Mouse (Mus musculus): ENCODE measurements around the gene Ndufa5. TPM values are rescaled to one million over a fixed set of nuclear protein-coding genes. Genes with fewer than 3 reads are reported as not detected.

Ndufa5 gene
- polyA plus RNA-seq (2015; fragmentation: Nextera tagmentation; extraction: Ambion mirVana): 298 and 308 TPM in 2 replicates

DNA sequence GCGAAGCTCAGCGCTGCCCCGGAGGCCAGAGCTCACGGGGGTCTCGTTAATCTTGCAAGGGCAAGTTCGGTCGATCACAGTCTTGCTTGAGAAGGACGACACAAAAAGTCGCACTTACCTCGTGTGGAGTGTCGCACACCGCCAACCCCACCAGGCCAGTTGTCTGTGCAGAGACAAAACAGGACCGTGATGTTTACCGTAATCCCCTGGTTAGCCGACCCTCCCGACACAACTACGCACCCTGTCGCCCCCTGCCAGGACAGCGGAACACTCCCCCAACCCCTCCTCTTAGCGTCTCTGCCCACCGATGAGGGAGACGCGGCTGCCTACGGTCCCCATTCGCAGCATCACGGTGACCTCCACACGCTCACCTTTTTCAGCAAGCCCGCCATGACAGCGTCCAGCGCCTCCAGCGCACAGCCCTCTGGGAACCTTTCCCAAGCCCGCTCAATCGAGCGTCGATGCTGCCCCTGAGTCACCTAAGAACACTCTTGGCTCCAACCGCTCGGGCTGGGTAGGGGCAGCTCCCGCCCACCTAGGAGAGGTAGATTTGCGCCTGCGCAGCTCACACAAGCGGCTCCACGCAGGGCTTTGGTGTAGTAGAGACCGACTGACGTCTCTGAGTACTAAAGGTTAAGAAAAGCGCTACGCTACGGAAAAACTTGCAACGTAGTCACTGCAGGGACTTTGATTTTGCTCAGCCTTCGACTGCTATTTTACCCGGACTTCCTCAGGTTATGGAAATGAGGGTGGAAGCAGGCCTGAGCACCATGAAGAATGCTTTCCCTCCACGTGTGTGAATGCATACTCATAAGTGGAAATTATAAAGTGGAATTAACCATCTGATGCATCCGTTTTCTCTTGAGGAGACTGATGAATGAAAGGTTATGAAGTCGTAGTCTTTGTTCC is at the start of gene Ndufa5:
Gene Ndufa5, minus strand, starts transcription at position 859 of the 909 bp plus-strand sequence.
- H3K36me3 ChIP-seq: peaks cover 2% of the 10 kb centered on the region
- 0 out of 2 replicates have a peak within 1 kb of the TSS, but pooled peaks have one; percentile 31 for H3K27ac ChIP-seq (replicated peaks)
- no peaks in the 10 kb centered on the region for H3K27me3 ChIP-seq
- H3K9me3 ChIP-seq (replicated peaks): no peaks in the 10 kb centered on the region
- H3K4me1 ChIP-seq: peaks cover 26% of the 10 kb centered on the region
- WGBS: under 1% methylated on average over 53 of the region's 53 CpGs
- peak within 1 kb of the TSS; percentile 67 for H3K4me2 ChIP-seq (replicated peaks)
- peak; percentile 98 for ATAC-seq (ENCODE audit: insufficient number of reproducible peaks, low FRiP score, low TSS enrichment, low read depth)
- H3K9ac ChIP-seq: peak within 1 kb of the TSS; percentile 65
- H3K4me3 ChIP-seq (replicated peaks): peak within 1 kb of the TSS; percentile 79

DNA sequence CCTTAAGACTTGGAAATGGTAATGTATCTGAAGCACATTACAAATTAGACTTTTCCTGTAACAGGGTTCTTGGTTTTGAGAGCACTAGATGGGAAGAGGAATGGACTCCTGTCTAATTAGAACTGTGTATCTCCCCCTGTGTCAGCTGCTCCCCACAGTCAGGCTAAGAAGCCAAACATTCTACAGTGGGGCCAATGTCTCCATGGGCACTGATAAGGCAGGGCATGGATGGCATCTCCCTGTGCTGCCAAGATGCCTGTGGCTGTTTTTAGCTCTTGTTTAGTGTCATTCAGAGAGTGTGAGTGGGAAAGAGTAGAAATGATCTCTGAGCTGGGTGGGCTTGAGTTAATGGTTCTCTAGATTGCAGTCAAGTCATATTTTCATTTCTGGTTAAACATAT is 45.5 kb upstream of the Ndufa5 start:
- no peak overlapping the region for H3K27ac ChIP-seq (replicated peaks)
- H3K36me3 ChIP-seq: no peaks in the 10 kb centered on the region
- no peak overlapping the region for H3K4me3 ChIP-seq (replicated peaks)
- no peak overlapping the region for H3K4me2 ChIP-seq (replicated peaks)
- no peaks in the 10 kb centered on the region for H3K9me3 ChIP-seq (replicated peaks)
- no peak for ATAC-seq (ENCODE audit: insufficient number of reproducible peaks, low FRiP score, low TSS enrichment, low read depth)
- no peaks in the 10 kb centered on the region for H3K4me1 ChIP-seq
- no peak overlapping the region for H3K9ac ChIP-seq
- no peaks in the 10 kb centered on the region for H3K27me3 ChIP-seq

- WGBS: 74% methylated on average over 14 of the region's 14 CpGs
- no peaks in the 10 kb centered on the region for H3K4me1 ChIP-seq
- H3K27me3 ChIP-seq: no peaks in the 10 kb centered on the region
- H3K4me3 ChIP-seq (replicated peaks): no peak overlapping the region
- H3K9ac ChIP-seq: no peak overlapping the region
- no peak overlapping the region for H3K4me2 ChIP-seq (replicated peaks)
- no peaks in the 10 kb centered on the region for H3K36me3 ChIP-seq
- H3K9me3 ChIP-seq (replicated peaks): no peaks in the 10 kb centered on the region
- no peak overlapping the region for H3K27ac ChIP-seq (replicated peaks)
- ATAC-seq (ENCODE audit: insufficient number of reproducible peaks, low FRiP score, low TSS enrichment, low read depth): no peak
Measured at GRCm38 (mm10) chr6:24572431-24572830, 44.6 kb upstream of the Ndufa5 start.

- no peak for ATAC-seq (ENCODE audit: insufficient number of reproducible peaks, low FRiP score, low TSS enrichment, low read depth)
- H3K9ac ChIP-seq: no peak overlapping the region
- H3K36me3 ChIP-seq: no peaks in the 10 kb centered on the region
- no peaks in the 10 kb centered on the region for H3K9me3 ChIP-seq (replicated peaks)
- 69% methylated on average over 6 of the region's 6 CpGs for WGBS
- H3K27ac ChIP-seq (replicated peaks): no peak overlapping the region
- H3K4me2 ChIP-seq (replicated peaks): no peak overlapping the region
- no peaks in the 10 kb centered on the region for H3K4me1 ChIP-seq
- no peak overlapping the region for H3K4me3 ChIP-seq (replicated peaks)
- no peaks in the 10 kb centered on the region for H3K27me3 ChIP-seq
Measured at GRCm38 (mm10) chr6:24571126-24571525, 43.3 kb upstream of the Ndufa5 start.

- no peaks in the 10 kb centered on the region for H3K4me1 ChIP-seq
- H3K27ac ChIP-seq (replicated peaks): no peak overlapping the region
- no peak overlapping the region for H3K4me2 ChIP-seq (replicated peaks)
- no peak for ATAC-seq (ENCODE audit: insufficient number of reproducible peaks, low FRiP score, low TSS enrichment, low read depth)
- H3K4me3 ChIP-seq (replicated peaks): no peak overlapping the region
- no peaks in the 10 kb centered on the region for H3K36me3 ChIP-seq
- H3K9me3 ChIP-seq (replicated peaks): no peaks in the 10 kb centered on the region
- WGBS: 68% methylated on average over 11 of the region's 11 CpGs
- H3K9ac ChIP-seq: no peak overlapping the region
- no peaks in the 10 kb centered on the region for H3K27me3 ChIP-seq
Measured at GRCm38 (mm10) chr6:24570278-24570677, 42.5 kb upstream of the Ndufa5 start.

DNA sequence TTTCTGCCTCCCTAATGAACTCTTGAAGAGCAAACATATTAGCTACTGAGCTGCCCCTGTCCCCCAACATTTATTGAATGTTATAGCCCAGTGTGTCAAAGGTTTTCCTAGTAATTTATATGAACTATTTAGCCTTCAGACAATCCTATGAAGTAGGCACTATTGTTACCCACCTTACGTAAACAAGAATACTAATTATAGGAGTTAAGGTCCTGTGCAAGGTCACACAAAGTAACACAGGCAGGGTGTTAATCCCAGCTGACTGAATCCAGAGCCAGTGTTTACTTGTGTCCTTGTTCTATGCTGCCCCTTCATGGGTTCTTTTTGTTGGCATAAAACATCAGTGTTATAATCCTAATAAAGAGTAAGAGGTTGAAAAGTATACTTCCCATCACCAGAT is 41.9 kb upstream of the Ndufa5 start:
- Histone ChIP-seq H3K9ac (no peak overlapping the region), H3K27ac (replicated peaks) (no peak overlapping the region), H3K4me1 (no peaks in the 10 kb centered on the region), H3K9me3 (replicated peaks) (no peaks in the 10 kb centered on the region), H3K4me3 (replicated peaks) (no peak overlapping the region), H3K36me3 (no peaks in the 10 kb centered on the region), H3K4me2 (replicated peaks) (no peak overlapping the region), H3K27me3 (no peaks in the 10 kb centered on the region)
- ATAC-seq (ENCODE audit: insufficient number of reproducible peaks, low FRiP score, low TSS enrichment, low read depth): no peak
- WGBS: 82% methylated on average over 1 of the region's 1 CpGs

- 76% methylated on average over 5 of the region's 5 CpGs for WGBS
Measured at GRCm38 (mm10) chr6:24568963-24569362, 41.1 kb upstream of the Ndufa5 start.

GRCm38 (mm10) chr6:24564886-24565285 is 37.1 kb upstream of the Ndufa5 start:
- Histone ChIP-seq H3K4me3 (replicated peaks) (no peak overlapping the region), H3K9ac (no peak overlapping the region), H3K4me2 (replicated peaks) (no peak overlapping the region), H3K27ac (replicated peaks) (no peak overlapping the region), H3K27me3 (no peaks in the 10 kb centered on the region), H3K36me3 (no peaks in the 10 kb centered on the region), H3K4me1 (no peaks in the 10 kb centered on the region), H3K9me3 (replicated peaks) (no peaks in the 10 kb centered on the region)
- ATAC-seq (ENCODE audit: insufficient number of reproducible peaks, low FRiP score, low TSS enrichment, low read depth): no peak
- 90% methylated on average over 1 of the region's 1 CpGs for WGBS

More at GRCm38 (mm10) chr6:24568963-24569362, 41.1 kb upstream of the Ndufa5 start:
- Histone ChIP-seq H3K4me3 (replicated peaks) (no peak overlapping the region), H3K4me2 (replicated peaks) (no peak overlapping the region), H3K27me3 (no peaks in the 10 kb centered on the region), H3K36me3 (no peaks in the 10 kb centered on the region), H3K9me3 (replicated peaks) (no peaks in the 10 kb centered on the region), H3K4me1 (no peaks in the 10 kb centered on the region), H3K9ac (no peak overlapping the region), H3K27ac (replicated peaks) (no peak overlapping the region)
- ATAC-seq (ENCODE audit: insufficient number of reproducible peaks, low FRiP score, low TSS enrichment, low read depth): no peak

GRCm38 (mm10) chr6:24564081-24564480 is 36.3 kb upstream of the Ndufa5 start:
- H3K4me2 ChIP-seq (replicated peaks): no peak overlapping the region
- H3K27ac ChIP-seq (replicated peaks): no peak overlapping the region
- H3K4me3 ChIP-seq (replicated peaks): no peak overlapping the region
- H3K9me3 ChIP-seq (replicated peaks): no peaks in the 10 kb centered on the region
- H3K36me3 ChIP-seq: no peaks in the 10 kb centered on the region
- no peak for ATAC-seq (ENCODE audit: insufficient number of reproducible peaks, low FRiP score, low TSS enrichment, low read depth)
- no peaks in the 10 kb centered on the region for H3K27me3 ChIP-seq
- WGBS: 75% methylated on average over 9 of the region's 9 CpGs
- no peaks in the 10 kb centered on the region for H3K4me1 ChIP-seq
- no peak overlapping the region for H3K9ac ChIP-seq

DNA sequence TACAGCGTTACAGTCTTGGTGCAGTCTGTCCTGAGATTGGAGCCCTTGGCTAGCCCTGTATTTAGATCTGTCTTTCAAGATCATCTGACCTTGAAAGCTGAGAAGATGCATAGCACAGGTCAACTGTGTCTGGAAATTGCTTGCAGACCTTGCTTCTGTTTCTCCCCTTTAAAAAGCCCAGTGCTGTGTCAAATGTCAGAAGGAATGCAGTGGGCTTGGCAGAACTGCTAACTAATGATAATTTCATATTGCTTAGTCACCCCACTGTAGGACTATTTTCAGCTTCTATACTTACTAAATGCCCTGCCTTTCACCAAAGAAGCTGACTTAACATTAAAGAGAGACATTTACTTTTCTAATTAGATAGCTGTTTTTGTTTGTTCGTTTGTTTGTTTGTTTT is 27.7 kb upstream of the Ndufa5 start:
- WGBS: 51% methylated on average over 2 of the region's 2 CpGs
- Histone ChIP-seq H3K36me3 (no peaks in the 10 kb centered on the region), H3K4me3 (replicated peaks) (no peak overlapping the region), H3K4me2 (replicated peaks) (no peak overlapping the region), H3K9me3 (replicated peaks) (no peaks in the 10 kb centered on the region), H3K27ac (replicated peaks) (no peak overlapping the region), H3K27me3 (no peaks in the 10 kb centered on the region), H3K4me1 (no peaks in the 10 kb centered on the region), H3K9ac (no peak overlapping the region)
- ATAC-seq (ENCODE audit: insufficient number of reproducible peaks, low FRiP score, low TSS enrichment, low read depth): no peak

GRCm38 (mm10) chr6:24554427-24555086 is 26.7 kb upstream of the Ndufa5 start:
- 0 out of 2 replicates have a peak overlapping the region, but pooled peaks have one; percentile 10 for H3K4me2 ChIP-seq (replicated peaks)
- no peaks in the 10 kb centered on the region for H3K36me3 ChIP-seq
- H3K4me1 ChIP-seq: no peaks in the 10 kb centered on the region
- H3K27me3 ChIP-seq: no peaks in the 10 kb centered on the region
- no peak overlapping the region for H3K27ac ChIP-seq (replicated peaks)
- 39% methylated on average over 11 of the region's 11 CpGs for WGBS
- ATAC-seq (ENCODE audit: insufficient number of reproducible peaks, low FRiP score, low TSS enrichment, low read depth): no peak
- H3K9ac ChIP-seq: no peak overlapping the region
- H3K4me3 ChIP-seq (replicated peaks): no peak overlapping the region
- no peaks in the 10 kb centered on the region for H3K9me3 ChIP-seq (replicated peaks)

Measured in embryonic facial prominence, embryonic 15.5 days (tissue).